Mouse (Mus musculus) stomach, embryonic 16.5 days (tissue): Measurements from ENCODE around the gene Cdkn1c. TPM values are rescaled to one million over a fixed set of nuclear protein-coding genes. Genes with fewer than 3 reads are reported as not detected.

Source experiments
- ATAC-seq: fragments of 200-750 bp; cut with Nextera tagmentation; 2 replicates; pipeline ENCODE4 v1.8.0; 2017; ENCODE audit warnings: moderate number of reproducible peaks, moderate TSS enrichment; ENCODE audit not compliant: insufficient read depth, low FRiP score
- H3K27ac ChIP-seq: fragments of 300-500 bp; sonication (generic); 2 replicates; pipeline ENCODE4 v1.5.1; 2014; ENCODE audit warnings: low read length
- H3K27me3 ChIP-seq: fragments of 300-500 bp; sonication (generic); 2 replicates; pipeline ENCODE4 v1.6.1; 2014; ENCODE audit warnings: low read length, control low read depth, mixed read lengths; ENCODE audit not compliant: control insufficient read depth, insufficient read depth
- H3K36me3 ChIP-seq: fragments of 300-500 bp; sonication (generic); 2 replicates; pipeline ENCODE4 v1.6.1; 2014; ENCODE audit warnings: low read length; ENCODE audit not compliant: control insufficient read depth, insufficient read depth
- H3K4me1 ChIP-seq: fragments of 300-500 bp; sonication (generic); 2 replicates; pipeline ENCODE4 v1.6.1; 2014; ENCODE audit warnings: low read length, control low read depth, mixed read lengths; ENCODE audit not compliant: control insufficient read depth, insufficient read depth
- H3K4me2 ChIP-seq: fragments of 300-500 bp; sonication (generic); 2 replicates; pipeline ENCODE4 v1.6.1; 2014; ENCODE audit warnings: low read depth, low read length, mixed read lengths
- H3K4me3 ChIP-seq: fragments of 300-500 bp; sonication (generic); replicated peaks from 2 replicates; pipeline ENCODE4 v1.5.1; 2014; ENCODE audit warnings: mild to moderate bottlenecking, low read length
- H3K9ac ChIP-seq: fragments of 300-500 bp; sonication (generic); 2 replicates; pipeline ENCODE4 v1.6.1; 2014; ENCODE audit warnings: low read length
- H3K9me3 ChIP-seq: fragments of 300-500 bp; sonication (generic); replicated peaks from 2 replicates; pipeline ENCODE4 v1.6.1; 2016; ENCODE audit warnings: low read length, control low read depth; ENCODE audit not compliant: control insufficient read depth
- WGBS: fragments of 180-500 bp; shearing (Covaris S2); extraction: QIAGEN DNeasy Blood & Tissue Kit; methylation state at CpG from one replicate; pipeline ENCODE4 v1.1.7; 2014; 5-methylcytosine and 5-hydroxymethylcytosine counted together
- polyA plus RNA-seq: library from polyadenylated mRNA; unstranded; fragments of >200 nt; fragmentation: Nextera tagmentation; extraction: Ambion mirVana; gene quantifications from 2 replicates; pipeline ENCODE4 v1.2.1, GENCODE M21; 2015

The Cdkn1c gene
- polyA plus RNA-seq, 1 experiment from 2014 or later, result 460 TPM

GRCm38 (mm10) chr7:143464811-143465560 is 4.1 kb upstream of the Cdkn1c start:
- H3K9ac ChIP-seq, result peak overlapping the region; percentile 73
- no peaks in the 10 kb centered on the region for H3K36me3 ChIP-seq
- H3K4me2 ChIP-seq, result peak overlapping the region; percentile 72
- H3K4me1 ChIP-seq, result peaks cover 18% of the 10 kb centered on the region
- H3K27ac ChIP-seq, result peak overlapping the region; percentile 67
- ATAC-seq, result peak; percentile 32
- WGBS, result 14% methylated on average over 56 of the region's 56 CpGs
- H3K4me3 ChIP-seq, result peak overlapping the region; percentile 45
- no peaks in the 10 kb centered on the region for H3K27me3 ChIP-seq
- H3K9me3 ChIP-seq, result peaks cover 14% of the 10 kb centered on the region

GRCm38 (mm10) chr7:143463865-143464415 is 3.1 kb upstream of the Cdkn1c start:
- ATAC-seq, result no peak
- H3K9me3 ChIP-seq, result peaks cover 24% of the 10 kb centered on the region
- no peaks in the 10 kb centered on the region; the same call in 1 of the 2 replicates for H3K27me3 ChIP-seq
- H3K36me3 ChIP-seq, result no peaks in the 10 kb centered on the region
- peaks cover 18% of the 10 kb centered on the region for H3K4me1 ChIP-seq
- peak overlapping the region; percentile 67 for H3K27ac ChIP-seq
- H3K9ac ChIP-seq, result peak overlapping the region; percentile 73; the same call in 1 of the 2 replicates
- H3K4me3 ChIP-seq, result no peak overlapping the region
- WGBS, result 31% methylated on average over 11 of the region's 11 CpGs
- H3K4me2 ChIP-seq, result 0 out of 2 replicates have a peak overlapping the region, but pooled peaks have one; percentile 72

GRCm38 (mm10) chr7:143462516-143462915 is 1.7 kb upstream of the Cdkn1c start:
- no peak for ATAC-seq
- Histone ChIP-seq H3K27ac (no peak overlapping the region), H3K9ac (no peak overlapping the region), H3K4me1 (peaks cover 16% of the 10 kb centered on the region), H3K9me3 (peaks cover 24% of the 10 kb centered on the region), H3K36me3 (no peaks in the 10 kb centered on the region), H3K4me3 (no peak overlapping the region), H3K4me2 (no peak overlapping the region), H3K27me3 (no peaks in the 10 kb centered on the region; the same call in 1 of the 2 replicates)
- WGBS, result 72% methylated on average over 5 of the region's 5 CpGs

- Histone ChIP-seq H3K27ac (peak overlapping the region; percentile 72; the same call in 1 of the 2 replicates), H3K27me3 (no peaks in the 10 kb centered on the region; the same call in 1 of the 2 replicates), H3K9me3 (peaks cover 24% of the 10 kb centered on the region), H3K4me2 (peak overlapping the region; percentile 58; the same call in 1 of the 2 replicates), H3K4me3 (no peak overlapping the region), H3K9ac (no peak overlapping the region), H3K36me3 (no peaks in the 10 kb centered on the region), H3K4me1 (peaks cover 16% of the 10 kb centered on the region)
- ATAC-seq, result no peak
- WGBS, result 39% methylated on average over 11 of the region's 11 CpGs
These were observed 1.1 kb upstream of the Cdkn1c start for GRCm38 (mm10) chr7:143461920-143462319.

GRCm38 (mm10) chr7:143461294-143461870 is 532 bp upstream of the Cdkn1c start:
- Histone ChIP-seq H3K9ac (peak overlapping the region; percentile 66), H3K4me3 (peak overlapping the region; percentile 33), H3K36me3 (no peaks in the 10 kb centered on the region), H3K27me3 (no peaks in the 10 kb centered on the region; the same call in 1 of the 2 replicates), H3K4me1 (peaks cover 12% of the 10 kb centered on the region), H3K4me2 (peak overlapping the region; percentile 58), H3K27ac (peak overlapping the region; percentile 72), H3K9me3 (peaks cover 24% of the 10 kb centered on the region)
- 31% methylated on average over 23 of the region's 32 CpGs for whole genome bisulfite sequencing
- ATAC-seq, result peak; percentile 10; the same call in 1 of the 2 replicates

GRCm38 (mm10) chr7:143460217-143460834 is 524 bp downstream of the Cdkn1c start:
- Histone ChIP-seq H3K4me3 (peak overlapping the region; percentile 64), H3K9me3 (peaks cover 24% of the 10 kb centered on the region), H3K27me3 (no peaks in the 10 kb centered on the region; the same call in 1 of the 2 replicates), H3K9ac (peak overlapping the region; percentile 81), H3K4me2 (peak overlapping the region; percentile 58), H3K27ac (peak overlapping the region; percentile 71), H3K36me3 (no peaks in the 10 kb centered on the region), H3K4me1 (0 out of 2 replicates have a peak, but pooled peaks cover 2% of the 10 kb centered on the region)
- 32% methylated on average over 60 of the region's 60 CpGs for WGBS
- no peak for ATAC-seq

- WGBS, result 24% methylated on average over 86 of the region's 100 CpGs
- H3K9me3 ChIP-seq, result peaks cover 24% of the 10 kb centered on the region
- peak overlapping the region; percentile 58 for H3K4me2 ChIP-seq
- 0 out of 2 replicates have a peak, but pooled peaks cover 2% of the 10 kb centered on the region for H3K4me1 ChIP-seq
- peak overlapping the region; percentile 81 for H3K9ac ChIP-seq
- peak overlapping the region; percentile 64 for H3K4me3 ChIP-seq
- no peaks in the 10 kb centered on the region; the same call in 1 of the 2 replicates for H3K27me3 ChIP-seq
- no peak for ATAC-seq
- H3K27ac ChIP-seq, result peak overlapping the region; percentile 71
- H3K36me3 ChIP-seq, result no peaks in the 10 kb centered on the region
These were observed 1.3 kb downstream of the Cdkn1c start for GRCm38 (mm10) chr7:143459332-143460211.

- Histone ChIP-seq H3K9me3 (peaks cover 24% of the 10 kb centered on the region), H3K4me3 (peak overlapping the region; percentile 64), H3K9ac (peak overlapping the region; percentile 81), H3K36me3 (no peaks in the 10 kb centered on the region), H3K4me1 (0 out of 2 replicates have a peak, but pooled peaks cover 2% of the 10 kb centered on the region), H3K27ac (peak overlapping the region; percentile 71), H3K27me3 (no peaks in the 10 kb centered on the region; the same call in 1 of the 2 replicates), H3K4me2 (peak overlapping the region; percentile 58)
- WGBS, result 18% methylated on average over 36 of the region's 38 CpGs
- no peak for ATAC-seq
These were observed 1.9 kb downstream of the Cdkn1c start for GRCm38 (mm10) chr7:143458963-143459331.
